Mouse (Mus musculus) limb, embryonic 10.5 days (tissue): ENCODE measurements around the gene Polr2b. TPM values are rescaled to one million over a fixed set of nuclear protein-coding genes. Genes with fewer than 3 reads are reported as not detected.

Source experiments
- DNase-seq: peaks from one replicate; pipeline ENCODE4 v3.0.0-alpha.2; 2017; ENCODE audit warnings: low spot score
- H3K27ac ChIP-seq: fragments of 300-500 bp; sonication (generic); 2 replicates; pipeline ENCODE4 v1.5.1; 2016; ENCODE audit warnings: mild to moderate bottlenecking
- H3K27me3 ChIP-seq: fragments of 300-500 bp; sonication (generic); 2 replicates; pipeline ENCODE4 v1.6.1; 2016; ENCODE audit warnings: low read depth, mild to moderate bottlenecking; ENCODE audit not compliant: poor library complexity, severe bottlenecking
- H3K36me3 ChIP-seq: fragments of 300-500 bp; sonication (generic); 2 replicates; pipeline ENCODE4 v1.6.1; 2016; ENCODE audit warnings: mild to moderate bottlenecking, moderate library complexity
- H3K4me1 ChIP-seq: fragments of 300-500 bp; sonication (generic); 2 replicates; pipeline ENCODE4 v1.6.1; 2016
- H3K4me3 ChIP-seq: fragments of 300-500 bp; sonication (generic); 2 replicates; pipeline ENCODE4 v1.5.1; 2016; ENCODE audit warnings: mild to moderate bottlenecking, moderate library complexity
- H3K9me3 ChIP-seq: fragments of 300-500 bp; sonication (generic); replicated peaks from 2 replicates; pipeline ENCODE4 v1.6.1; 2016; ENCODE audit warnings: mild to moderate bottlenecking
- WGBS: fragments of 180-500 bp; shearing (Covaris S2); methylation state at CpG from one replicate; pipeline ENCODE4 v1.1.7; 2016; 5-methylcytosine and 5-hydroxymethylcytosine counted together
- polyA plus RNA-seq: library from polyadenylated mRNA; unstranded; fragments of >200 nt; fragmentation: Nextera tagmentation; extraction: Ambion mirVana; gene quantifications from 2 replicates; pipeline ENCODE4 v1.2.1, GENCODE M21; 2016

The Polr2b gene
- polyA plus RNA-seq, 1 experiment from 2014 or later, result 95.9 TPM

DNA sequence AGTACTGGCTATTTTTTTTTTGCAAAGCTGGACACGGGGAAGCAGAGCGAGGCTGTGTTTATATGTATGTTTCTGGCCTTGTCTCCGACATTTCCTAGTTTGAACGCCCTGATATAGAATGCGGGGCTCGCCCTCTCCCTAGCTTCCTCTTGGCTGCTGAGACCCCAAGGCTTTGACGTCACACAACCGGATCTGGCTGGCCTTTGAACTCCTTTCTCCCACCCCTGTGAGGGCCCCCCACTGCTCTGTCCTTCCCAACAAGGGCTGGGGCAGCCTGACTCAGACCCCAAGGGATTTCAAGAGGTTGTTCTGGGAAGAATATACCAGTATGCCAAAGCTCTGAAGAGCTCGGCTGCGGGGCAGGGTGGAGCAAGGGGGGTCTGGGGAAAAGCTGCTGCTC, 48.4 kb downstream of the Polr2b start:
- H3K9me3 ChIP-seq, result no peaks in the 10 kb centered on the region
- WGBS, result 4% methylated on average over 10 of the region's 10 CpGs
- H3K4me3 ChIP-seq, result peak overlapping the region; percentile 47
- DNase-seq, result peak; percentile 75
- no peaks in the 10 kb centered on the region for H3K36me3 ChIP-seq
- H3K27ac ChIP-seq, result peak overlapping the region; percentile 82
- H3K27me3 ChIP-seq, result no peaks in the 10 kb centered on the region
- peaks cover 50% of the 10 kb centered on the region for H3K4me1 ChIP-seq

DNA sequence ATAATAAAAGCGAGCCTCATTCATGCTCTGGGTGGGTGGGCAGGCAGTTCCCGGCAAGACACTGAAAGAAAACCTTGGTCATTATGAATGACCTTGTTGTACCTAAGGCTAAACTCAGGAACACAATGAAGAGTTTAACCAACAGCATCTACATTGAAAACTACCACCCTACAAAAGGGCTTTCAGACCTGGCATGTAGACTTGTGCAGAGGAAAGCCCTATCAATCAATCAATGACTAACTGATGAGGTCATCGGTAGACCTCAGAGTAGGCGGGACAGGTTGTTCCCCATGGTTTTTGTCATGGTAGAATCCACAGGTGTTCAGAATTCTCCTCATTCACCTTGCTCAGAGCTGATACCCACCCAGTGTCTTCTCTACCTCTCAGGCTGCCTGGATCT, 50.0 kb downstream of the Polr2b start:
- H3K4me3 ChIP-seq, result no peak overlapping the region
- no peak for DNase-seq
- no peaks in the 10 kb centered on the region for H3K36me3 ChIP-seq
- H3K27ac ChIP-seq, result no peak overlapping the region
- no peaks in the 10 kb centered on the region for H3K27me3 ChIP-seq
- H3K9me3 ChIP-seq, result no peaks in the 10 kb centered on the region
- H3K4me1 ChIP-seq, result peaks cover 36% of the 10 kb centered on the region
- WGBS, result 89% methylated on average over 4 of the region's 4 CpGs

DNA sequence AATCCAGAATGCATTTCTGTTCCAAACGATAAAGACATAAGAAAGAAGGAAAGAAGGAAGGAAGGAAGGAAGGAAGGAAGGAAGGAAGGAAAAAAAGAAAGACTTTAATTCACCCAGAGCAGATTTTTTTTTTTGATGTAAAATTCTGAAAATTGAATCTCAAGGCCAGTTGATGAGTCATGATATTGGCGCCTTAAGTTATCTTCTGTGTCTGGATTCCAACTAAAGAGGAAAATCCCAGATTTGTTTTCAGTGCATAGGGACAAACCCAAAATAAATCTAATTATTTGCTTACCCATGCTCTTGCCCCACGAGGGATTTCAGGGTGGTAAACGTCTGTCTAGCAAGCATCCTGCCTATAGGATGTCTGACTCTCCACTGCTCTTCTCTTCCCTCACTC, 51.1 kb downstream of the Polr2b start:
- no peak for DNase-seq
- H3K27ac ChIP-seq, result no peak overlapping the region
- peaks cover 26% of the 10 kb centered on the region for H3K4me1 ChIP-seq
- WGBS, result 82% methylated on average over 4 of the region's 4 CpGs
- no peaks in the 10 kb centered on the region for H3K27me3 ChIP-seq
- H3K4me3 ChIP-seq, result no peak overlapping the region
- H3K36me3 ChIP-seq, result no peaks in the 10 kb centered on the region
- H3K9me3 ChIP-seq, result no peaks in the 10 kb centered on the region

DNA sequence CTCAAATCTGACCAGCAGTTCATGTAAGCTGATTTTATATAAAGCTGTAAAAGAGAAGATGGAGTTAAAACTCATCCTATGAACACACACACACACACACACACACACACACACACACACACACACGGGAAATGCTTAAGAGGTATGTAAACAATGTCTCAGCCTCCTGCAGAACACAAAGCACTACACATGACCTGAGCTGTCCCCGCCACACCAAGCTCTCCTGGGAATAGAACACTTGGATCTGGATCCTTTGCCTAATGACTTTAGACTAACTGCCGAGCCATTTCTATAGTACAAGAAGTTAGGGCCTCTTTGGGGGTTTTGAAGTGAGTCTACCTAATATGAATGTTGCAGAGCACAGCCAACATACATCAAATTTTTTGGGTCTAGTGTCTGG, 52.2 kb downstream of the Polr2b start:
- WGBS, result 83% methylated on average over 3 of the region's 3 CpGs
- H3K27me3 ChIP-seq, result no peaks in the 10 kb centered on the region
- H3K36me3 ChIP-seq, result no peaks in the 10 kb centered on the region
- no peak overlapping the region for H3K4me3 ChIP-seq
- H3K9me3 ChIP-seq, result no peaks in the 10 kb centered on the region
- H3K27ac ChIP-seq, result no peak overlapping the region
- H3K4me1 ChIP-seq, result peaks cover 18% of the 10 kb centered on the region
- no peak for DNase-seq

DNA sequence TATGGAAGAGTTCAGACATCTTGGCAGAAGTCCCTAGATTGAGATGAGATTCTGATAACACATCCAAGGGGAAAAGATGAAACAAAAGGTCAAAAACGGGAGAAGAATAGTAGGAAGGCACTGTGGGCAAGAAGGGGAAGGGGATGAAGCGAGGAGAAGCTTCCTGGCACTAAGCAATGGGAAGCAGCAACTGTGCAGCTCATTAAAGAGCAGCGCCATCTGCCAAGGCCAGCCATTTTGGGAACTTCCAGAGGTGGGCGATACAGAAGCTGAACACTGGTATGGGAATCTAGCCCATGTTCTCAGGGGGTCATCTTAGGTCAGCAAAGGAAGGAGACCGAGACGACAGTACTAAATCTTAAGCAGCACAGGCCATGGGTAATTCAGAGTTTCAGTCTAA, 53.7 kb downstream of the Polr2b start:
- no peak for DNase-seq
- Histone ChIP-seq H3K4me3 (no peak overlapping the region), H3K27ac (no peak overlapping the region), H3K4me1 (peaks cover 15% of the 10 kb centered on the region), H3K9me3 (no peaks in the 10 kb centered on the region), H3K36me3 (no peaks in the 10 kb centered on the region), H3K27me3 (0 out of 2 replicates have a peak, but pooled peaks cover 5% of the 10 kb centered on the region)
- 88% methylated on average over 6 of the region's 6 CpGs for WGBS

DNA sequence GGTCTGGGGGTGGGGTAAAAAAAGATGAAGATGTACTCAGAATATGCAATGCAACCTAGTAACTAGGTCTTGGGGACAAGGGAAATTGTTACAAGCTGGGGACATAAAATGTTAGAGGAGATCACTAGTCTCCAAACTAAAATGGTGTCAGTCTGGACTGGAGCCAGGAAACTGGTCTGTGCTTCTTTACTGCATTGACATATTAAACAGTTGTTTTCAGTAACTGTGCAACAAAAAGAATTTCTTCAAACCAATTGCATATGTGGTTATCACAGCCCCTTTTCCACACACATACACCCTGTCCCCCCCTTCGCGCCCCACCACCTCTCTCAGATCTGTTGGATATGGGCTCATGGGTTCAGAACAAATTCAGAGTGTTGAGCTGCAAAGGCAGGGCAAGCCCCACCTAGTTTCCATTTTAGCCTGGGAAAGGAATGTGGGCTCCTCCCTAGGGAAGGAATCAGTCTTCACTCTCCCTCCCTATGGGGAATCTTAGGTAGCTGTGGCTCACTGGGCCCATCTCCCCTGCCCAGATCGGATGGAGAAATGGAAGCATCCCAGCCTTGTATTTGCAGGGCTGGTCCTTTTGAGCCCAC, 54.6 kb downstream of the Polr2b start:
- 0 out of 2 replicates have a peak, but pooled peaks cover 5% of the 10 kb centered on the region for H3K27me3 ChIP-seq
- no peaks in the 10 kb centered on the region for H3K36me3 ChIP-seq
- no peak overlapping the region for H3K4me3 ChIP-seq
- 89% methylated on average over 3 of the region's 3 CpGs for whole genome bisulfite sequencing
- peaks cover 21% of the 10 kb centered on the region for H3K4me1 ChIP-seq
- DNase-seq, result no peak
- no peak overlapping the region for H3K27ac ChIP-seq
- H3K9me3 ChIP-seq, result no peaks in the 10 kb centered on the region

DNA sequence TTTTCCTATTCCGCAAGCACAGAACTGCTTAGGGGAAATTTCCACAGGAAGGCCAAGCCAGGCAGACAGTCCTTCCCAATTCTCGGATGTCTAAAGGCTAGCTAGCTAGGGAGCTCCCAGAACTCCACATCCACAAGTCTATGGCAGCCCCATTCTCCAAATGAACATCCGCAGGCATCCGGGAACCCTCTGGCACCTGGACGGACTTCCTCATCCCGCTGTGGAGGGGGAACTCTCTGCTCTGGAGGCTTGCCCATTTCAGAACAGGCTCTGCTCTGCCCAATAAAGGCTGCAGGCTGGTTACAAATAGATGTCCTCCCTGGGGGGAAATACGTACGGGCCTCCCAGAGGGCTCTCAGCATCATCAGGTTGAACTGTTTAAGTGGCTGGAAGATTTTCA, 56.4 kb downstream of the Polr2b start:
- WGBS, result 91% methylated on average over 8 of the region's 8 CpGs
- Histone ChIP-seq H3K4me1 (peaks cover 26% of the 10 kb centered on the region), H3K4me3 (no peak overlapping the region), H3K27ac (no peak overlapping the region), H3K27me3 (0 out of 2 replicates have a peak, but pooled peaks cover 5% of the 10 kb centered on the region), H3K9me3 (no peaks in the 10 kb centered on the region), H3K36me3 (no peaks in the 10 kb centered on the region)
- DNase-seq, result no peak

DNA sequence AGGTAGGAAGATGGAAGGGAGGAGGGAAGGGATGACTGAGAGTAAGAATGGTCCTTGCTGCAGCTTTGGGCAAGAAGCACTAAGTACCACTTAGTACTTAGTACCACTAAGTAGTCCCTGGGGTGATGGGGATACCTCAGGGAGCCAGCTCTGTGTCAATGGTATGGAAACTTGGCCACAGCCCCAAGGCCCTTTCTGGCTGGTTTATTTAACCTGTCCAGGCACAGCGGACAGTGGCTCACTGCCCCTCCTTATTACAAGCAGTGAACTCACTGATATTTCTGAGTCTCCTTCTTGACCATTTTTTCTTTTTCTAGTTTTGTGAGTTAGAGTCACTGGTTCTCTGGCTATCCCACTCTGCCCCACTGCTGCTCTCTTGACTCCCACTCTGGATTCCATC, 57.2 kb downstream of the Polr2b start:
- Histone ChIP-seq H3K36me3 (no peaks in the 10 kb centered on the region), H3K4me1 (peaks cover 26% of the 10 kb centered on the region), H3K9me3 (no peaks in the 10 kb centered on the region), H3K27ac (no peak overlapping the region), H3K27me3 (0 out of 2 replicates have a peak, but pooled peaks cover 5% of the 10 kb centered on the region), H3K4me3 (no peak overlapping the region)
- WGBS, result 96% methylated on average over 1 of the region's 1 CpGs
- DNase-seq, result no peak

DNA sequence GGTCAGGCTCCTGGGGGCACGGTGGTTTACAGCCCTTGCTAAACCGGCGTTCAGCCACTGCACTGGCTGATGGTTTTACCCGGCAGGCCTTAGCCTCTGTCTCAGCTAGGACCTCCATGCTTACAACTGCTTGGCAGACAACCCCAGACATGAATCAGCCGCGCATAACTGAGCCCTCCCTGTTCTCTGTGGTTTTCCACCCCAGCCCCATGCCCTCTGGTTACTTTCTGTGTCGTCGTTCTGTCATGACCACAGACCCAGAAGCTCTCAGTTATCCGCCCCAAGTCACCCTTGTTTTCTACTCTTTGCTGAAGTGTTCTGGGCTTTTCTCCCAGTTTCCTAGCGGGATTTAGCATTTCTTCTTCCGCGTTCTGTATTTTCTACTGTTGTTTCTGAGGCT, 57.7 kb downstream of the Polr2b start:
- H3K27me3 ChIP-seq, result 0 out of 2 replicates have a peak, but pooled peaks cover 5% of the 10 kb centered on the region
- 58% methylated on average over 12 of the region's 12 CpGs for WGBS
- H3K36me3 ChIP-seq, result no peaks in the 10 kb centered on the region
- H3K4me3 ChIP-seq, result no peak overlapping the region
- no peak overlapping the region for H3K27ac ChIP-seq
- DNase-seq, result no peak
- H3K9me3 ChIP-seq, result no peaks in the 10 kb centered on the region
- peaks cover 29% of the 10 kb centered on the region for H3K4me1 ChIP-seq

DNA sequence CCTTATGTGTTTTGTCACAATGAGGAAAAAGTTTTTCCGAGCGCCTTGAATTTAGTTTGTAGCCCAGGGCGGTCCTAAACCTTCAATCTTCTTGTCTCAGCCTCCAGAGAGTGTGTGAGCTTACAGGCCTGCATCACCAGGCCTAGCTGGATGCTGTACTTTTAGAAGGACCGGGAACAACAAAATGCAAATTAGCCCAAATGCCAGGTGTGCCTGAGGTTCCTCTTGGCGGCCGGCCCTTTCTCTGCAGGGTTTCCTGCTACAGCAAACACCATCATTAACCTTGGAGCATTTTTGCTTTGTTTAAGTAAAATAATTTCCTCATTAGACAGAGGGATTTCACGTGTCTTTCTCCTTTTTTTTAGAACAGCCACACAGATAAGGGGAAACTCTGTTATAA, 58.2 kb downstream of the Polr2b start:
- H3K36me3 ChIP-seq, result no peaks in the 10 kb centered on the region
- no peak overlapping the region for H3K4me3 ChIP-seq
- DNase-seq, result no peak
- H3K4me1 ChIP-seq, result peaks cover 32% of the 10 kb centered on the region
- H3K9me3 ChIP-seq, result no peaks in the 10 kb centered on the region
- 0 out of 2 replicates have a peak, but pooled peaks cover 5% of the 10 kb centered on the region for H3K27me3 ChIP-seq
- no peak overlapping the region for H3K27ac ChIP-seq
- WGBS, result 40% methylated on average over 7 of the region's 7 CpGs

DNA sequence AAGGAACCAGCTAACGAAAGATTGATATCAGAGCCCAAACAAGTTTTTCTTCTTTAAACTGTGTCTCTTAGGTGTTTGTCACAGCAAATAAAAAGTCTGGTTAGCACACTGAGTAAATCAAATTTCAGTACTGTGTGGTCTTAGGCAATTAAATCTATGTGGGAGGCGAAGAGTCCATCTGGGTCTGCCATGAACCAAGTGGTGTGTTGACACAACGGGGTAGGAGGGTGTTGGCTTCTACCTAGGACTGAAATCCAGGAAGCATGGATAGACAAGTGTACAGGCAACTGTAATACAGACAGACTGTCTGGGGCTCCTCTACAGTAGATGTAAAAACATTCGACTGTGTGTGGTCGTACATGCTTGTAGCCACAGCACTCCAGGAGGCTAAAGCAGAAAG, 59.4 kb downstream of the Polr2b start:
- Histone ChIP-seq H3K4me1 (peaks cover 32% of the 10 kb centered on the region), H3K36me3 (no peaks in the 10 kb centered on the region), H3K27ac (no peak overlapping the region), H3K9me3 (no peaks in the 10 kb centered on the region), H3K27me3 (0 out of 2 replicates have a peak, but pooled peaks cover 5% of the 10 kb centered on the region), H3K4me3 (no peak overlapping the region)
- DNase-seq, result no peak
- 82% methylated on average over 5 of the region's 5 CpGs for WGBS

DNA sequence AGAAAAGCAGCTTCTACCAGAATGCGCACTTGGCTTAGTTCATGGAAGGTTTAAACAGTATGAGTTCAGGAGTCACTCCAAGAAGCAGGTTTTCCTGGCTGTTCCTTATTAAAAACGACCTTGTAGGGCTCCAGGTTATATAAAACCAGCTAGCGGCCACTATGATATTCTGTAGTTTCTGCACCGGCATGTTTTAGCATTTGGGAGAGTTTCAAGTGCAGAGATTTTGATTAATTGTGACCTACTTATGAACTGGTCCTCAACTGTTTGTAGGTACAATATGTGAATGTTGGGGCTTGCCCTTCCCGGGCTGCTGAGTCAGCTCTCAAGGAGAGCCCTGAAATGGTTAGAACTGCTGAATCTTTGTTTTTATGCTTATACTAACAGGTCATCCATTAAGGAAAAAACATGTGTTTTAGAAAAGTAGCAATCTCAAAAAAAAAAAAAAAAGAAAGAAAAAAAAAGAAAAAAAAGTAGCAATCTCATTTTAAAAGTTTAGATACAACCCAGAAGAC, 60.5 kb downstream of the Polr2b start:
- H3K27ac ChIP-seq, result no peak overlapping the region
- 83% methylated on average over 5 of the region's 5 CpGs for WGBS
- 0 out of 2 replicates have a peak, but pooled peaks cover 5% of the 10 kb centered on the region for H3K27me3 ChIP-seq

DNA sequence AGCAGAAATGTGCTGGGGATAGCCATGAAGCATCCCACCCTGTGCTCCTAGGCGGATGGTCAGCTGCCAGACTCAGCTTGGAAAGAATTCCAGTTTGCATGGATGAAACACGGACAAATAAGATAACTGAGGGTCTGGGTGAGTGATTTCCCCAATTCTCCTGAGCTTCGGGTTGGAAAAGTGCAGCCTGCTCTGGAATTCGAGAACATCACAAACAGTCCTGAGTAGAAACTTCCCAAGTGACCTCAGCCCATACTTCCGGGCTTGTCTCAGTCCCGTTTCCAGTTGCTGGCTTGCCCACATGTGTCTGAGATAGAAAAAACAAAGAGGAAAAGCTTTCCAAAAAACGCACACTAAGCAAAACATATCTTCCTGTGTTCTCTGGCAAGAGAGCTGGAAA, 62.3 kb downstream of the Polr2b start:
- H3K36me3 ChIP-seq, result no peaks in the 10 kb centered on the region
- peaks cover 32% of the 10 kb centered on the region for H3K4me1 ChIP-seq
- no peak overlapping the region for H3K4me3 ChIP-seq
- no peaks in the 10 kb centered on the region for H3K9me3 ChIP-seq
- H3K27me3 ChIP-seq, result 0 out of 2 replicates have a peak, but pooled peaks cover 5% of the 10 kb centered on the region
- WGBS, result 85% methylated on average over 7 of the region's 7 CpGs
- no peak overlapping the region for H3K27ac ChIP-seq
- DNase-seq, result no peak

More for the DNA sequence above, 60.5 kb downstream of the Polr2b start:
- no peak for DNase-seq
- Histone ChIP-seq H3K36me3 (no peaks in the 10 kb centered on the region), H3K9me3 (no peaks in the 10 kb centered on the region), H3K4me1 (peaks cover 32% of the 10 kb centered on the region), H3K4me3 (no peak overlapping the region)

DNA sequence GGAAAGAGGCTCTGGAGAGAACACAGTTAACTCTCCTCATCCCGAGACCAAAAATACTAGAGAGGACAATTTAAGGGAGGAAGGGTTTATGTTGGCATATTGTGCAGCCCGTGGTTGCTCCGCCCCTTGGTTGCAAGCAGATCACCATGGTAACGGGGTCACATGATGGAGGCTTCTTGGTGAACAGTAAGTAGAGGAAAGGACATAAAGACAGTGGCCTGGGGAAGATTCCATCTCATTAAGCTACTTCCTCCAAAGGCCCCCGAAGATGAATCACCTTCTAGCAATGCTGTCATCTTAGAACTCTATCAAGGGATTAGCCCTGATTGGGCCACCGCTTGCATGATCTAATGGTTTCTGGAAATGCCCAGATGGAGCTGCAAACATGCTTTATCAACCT, 62.8 kb downstream of the Polr2b start:
- H3K4me3 ChIP-seq, result no peak overlapping the region
- no peaks in the 10 kb centered on the region for H3K9me3 ChIP-seq
- 78% methylated on average over 6 of the region's 6 CpGs for WGBS
- no peak overlapping the region for H3K27ac ChIP-seq
- no peaks in the 10 kb centered on the region for H3K27me3 ChIP-seq
- no peak for DNase-seq
- H3K4me1 ChIP-seq, result peaks cover 27% of the 10 kb centered on the region
- no peaks in the 10 kb centered on the region for H3K36me3 ChIP-seq
